Mouse (Mus musculus): ENCODE results near the gene Hoxa1. TPM values are rescaled to one million over a fixed set of nuclear protein-coding genes. Genes with fewer than 3 reads are reported as not detected.

Hoxa1 gene
- total RNA-seq, 1 experiment from 2014 or later: 0.76 TPM

- peak; percentile 32 for DNase-seq
These were observed 446 bp downstream of the Hoxa1 start for GRCm38 (mm10) chr6:52157466-52158275.

- no peak for DNase-seq
These were observed 1.4 kb downstream of the Hoxa1 start for GRCm38 (mm10) chr6:52156551-52157200.

GRCm38 (mm10) chr6:52155471-52155870 lies 2.6 kb downstream of the Hoxa1 start:
- DNase-seq: no peak

- no peak for DNase-seq
These were observed 4.1 kb downstream of the Hoxa1 start for GRCm38 (mm10) chr6:52154044-52154443.

GRCm38 (mm10) chr6:52153270-52153669 lies 4.8 kb downstream of the Hoxa1 start:
- DNase-seq: no peak

GRCm38 (mm10) chr6:52152226-52153193 lies 5.6 kb downstream of the Hoxa1 start:
- DNase-seq: no peak

- no peak for DNase-seq
These were observed 6.5 kb downstream of the Hoxa1 start for GRCm38 (mm10) chr6:52151571-52151970.

GRCm38 (mm10) chr6:52150401-52150966 lies 7.6 kb downstream of the Hoxa1 start:
- no peak for DNase-seq

- DNase-seq: no peak
These were observed 19.0 kb downstream of the Hoxa1 start for GRCm38 (mm10) chr6:52139115-52139514.

GRCm38 (mm10) chr6:52138576-52138975 lies 19.5 kb downstream of the Hoxa1 start:
- no peak for DNase-seq

- no peak for DNase-seq
These were observed 20.1 kb downstream of the Hoxa1 start for GRCm38 (mm10) chr6:52137841-52138535.

GRCm38 (mm10) chr6:52123673-52124072 lies 34.4 kb downstream of the Hoxa1 start:
- DNase-seq: no peak

GRCm38 (mm10) chr6:52121173-52121572 lies 36.9 kb downstream of the Hoxa1 start:
- no peak for DNase-seq

GRCm38 (mm10) chr6:52118903-52119635 lies 39.0 kb downstream of the Hoxa1 start:
- DNase-seq: no peak

- no peak for DNase-seq
These were observed 42.2 kb downstream of the Hoxa1 start for GRCm38 (mm10) chr6:52115899-52116298.

- no peak for DNase-seq
These were observed 46.3 kb downstream of the Hoxa1 start for GRCm38 (mm10) chr6:52111846-52112245.

- DNase-seq: no peak
These were observed 50.7 kb downstream of the Hoxa1 start for GRCm38 (mm10) chr6:52107400-52107799.

- DNase-seq: no peak
These were observed 51.4 kb downstream of the Hoxa1 start for GRCm38 (mm10) chr6:52106716-52107115.

GRCm38 (mm10) chr6:52106178-52106577 lies 51.9 kb downstream of the Hoxa1 start:
- no peak for DNase-seq
